Mouse (Mus musculus): ENCODE measurements around the gene Coro2a.

The Coro2a gene

GRCm38 (mm10) chr4:46628081-46628480 is 26.1 kb upstream of the Coro2a start:
- DNase-seq (ENCODE audit: low read depth, low spot score) = no peak

GRCm38 (mm10) chr4:46625101-46625500 is 23.1 kb upstream of the Coro2a start:
- Histone ChIP-seq H3K27me3 (ENCODE audit: control insufficient read depth, insufficient read depth, low read length, poor library complexity, severe bottlenecking) (no peaks in the 10 kb centered on the region), H3K36me3 (ENCODE audit: control insufficient read depth, insufficient read depth, low read length, poor library complexity, severe bottlenecking) (no peaks in the 10 kb centered on the region)
- DNase-seq (ENCODE audit: low read depth, low spot score) = no peak

More at GRCm38 (mm10) chr4:46628081-46628480, 26.1 kb upstream of the Coro2a start:
- Histone ChIP-seq H3K27me3 (ENCODE audit: control insufficient read depth, insufficient read depth, low read length, poor library complexity, severe bottlenecking) (no peaks in the 10 kb centered on the region), H3K36me3 (ENCODE audit: control insufficient read depth, insufficient read depth, low read length, poor library complexity, severe bottlenecking) (no peaks in the 10 kb centered on the region)

- Histone ChIP-seq H3K27me3 (ENCODE audit: control insufficient read depth, insufficient read depth, low read length, poor library complexity, severe bottlenecking) (no peaks in the 10 kb centered on the region), H3K36me3 (ENCODE audit: control insufficient read depth, insufficient read depth, low read length, poor library complexity, severe bottlenecking) (no peaks in the 10 kb centered on the region)
These were observed 21.0 kb upstream of the Coro2a start for GRCm38 (mm10) chr4:46623007-46623406.

GRCm38 (mm10) chr4:46620946-46621345 is 18.9 kb upstream of the Coro2a start:
- Histone ChIP-seq H3K27me3 (ENCODE audit: control insufficient read depth, insufficient read depth, low read length, poor library complexity, severe bottlenecking) (no peaks in the 10 kb centered on the region), H3K36me3 (ENCODE audit: control insufficient read depth, insufficient read depth, low read length, poor library complexity, severe bottlenecking) (no peaks in the 10 kb centered on the region)
- no peak for DNase-seq (ENCODE audit: low read depth, low spot score)

More at GRCm38 (mm10) chr4:46623007-46623406, 21.0 kb upstream of the Coro2a start:
- DNase-seq (ENCODE audit: low read depth, low spot score) = no peak

GRCm38 (mm10) chr4:46620330-46620729 is 18.3 kb upstream of the Coro2a start:
- Histone ChIP-seq H3K27me3 (ENCODE audit: control insufficient read depth, insufficient read depth, low read length, poor library complexity, severe bottlenecking) (no peaks in the 10 kb centered on the region), H3K36me3 (ENCODE audit: control insufficient read depth, insufficient read depth, low read length, poor library complexity, severe bottlenecking) (no peaks in the 10 kb centered on the region)
- no peak for DNase-seq (ENCODE audit: low read depth, low spot score)

GRCm38 (mm10) chr4:46618196-46618817 is 16.3 kb upstream of the Coro2a start:
- H3K36me3 ChIP-seq (ENCODE audit: control insufficient read depth, insufficient read depth, low read length, poor library complexity, severe bottlenecking) = no peaks in the 10 kb centered on the region
- no peaks in the 10 kb centered on the region for H3K27me3 ChIP-seq (ENCODE audit: control insufficient read depth, insufficient read depth, low read length, poor library complexity, severe bottlenecking)
- peak; percentile 52 for DNase-seq (ENCODE audit: low read depth, low spot score)

- no peak for DNase-seq (ENCODE audit: low read depth, low spot score)
- Histone ChIP-seq H3K36me3 (ENCODE audit: control insufficient read depth, insufficient read depth, low read length, poor library complexity, severe bottlenecking) (no peaks in the 10 kb centered on the region), H3K27me3 (ENCODE audit: control insufficient read depth, insufficient read depth, low read length, poor library complexity, severe bottlenecking) (no peaks in the 10 kb centered on the region)
These were observed 15.4 kb upstream of the Coro2a start for GRCm38 (mm10) chr4:46617408-46617807.

GRCm38 (mm10) chr4:46614641-46615040 is 12.6 kb upstream of the Coro2a start:
- H3K27me3 ChIP-seq (ENCODE audit: control insufficient read depth, insufficient read depth, low read length, poor library complexity, severe bottlenecking) = no peaks in the 10 kb centered on the region
- no peaks in the 10 kb centered on the region for H3K36me3 ChIP-seq (ENCODE audit: control insufficient read depth, insufficient read depth, low read length, poor library complexity, severe bottlenecking)
- DNase-seq (ENCODE audit: low read depth, low spot score) = no peak

- Histone ChIP-seq H3K27me3 (ENCODE audit: control insufficient read depth, insufficient read depth, low read length, poor library complexity, severe bottlenecking) (no peaks in the 10 kb centered on the region), H3K36me3 (ENCODE audit: control insufficient read depth, insufficient read depth, low read length, poor library complexity, severe bottlenecking) (no peaks in the 10 kb centered on the region)
- no peak for DNase-seq (ENCODE audit: low read depth, low spot score)
These were observed 11.6 kb upstream of the Coro2a start for GRCm38 (mm10) chr4:46613618-46614017.

GRCm38 (mm10) chr4:46611181-46611580 is 9.2 kb upstream of the Coro2a start:
- Histone ChIP-seq H3K36me3 (ENCODE audit: control insufficient read depth, insufficient read depth, low read length, poor library complexity, severe bottlenecking) (no peaks in the 10 kb centered on the region), H3K27me3 (ENCODE audit: control insufficient read depth, insufficient read depth, low read length, poor library complexity, severe bottlenecking) (no peaks in the 10 kb centered on the region)
- peak; percentile 92 for DNase-seq (ENCODE audit: low read depth, low spot score)

- DNase-seq (ENCODE audit: low read depth, low spot score) = no peak
- Histone ChIP-seq H3K36me3 (ENCODE audit: control insufficient read depth, insufficient read depth, low read length, poor library complexity, severe bottlenecking) (no peaks in the 10 kb centered on the region), H3K27me3 (ENCODE audit: control insufficient read depth, insufficient read depth, low read length, poor library complexity, severe bottlenecking) (no peaks in the 10 kb centered on the region)
These were observed 5.6 kb upstream of the Coro2a start for GRCm38 (mm10) chr4:46607601-46608000.

- no peaks in the 10 kb centered on the region for H3K27me3 ChIP-seq (ENCODE audit: control insufficient read depth, insufficient read depth, low read length, poor library complexity, severe bottlenecking)
- DNase-seq (ENCODE audit: low read depth, low spot score) = no peak
- H3K36me3 ChIP-seq (ENCODE audit: control insufficient read depth, insufficient read depth, low read length, poor library complexity, severe bottlenecking) = no peaks in the 10 kb centered on the region
These were observed 3.4 kb upstream of the Coro2a start for GRCm38 (mm10) chr4:46605451-46605850.

- Histone ChIP-seq H3K36me3 (ENCODE audit: control insufficient read depth, insufficient read depth, low read length, poor library complexity, severe bottlenecking) (no peaks in the 10 kb centered on the region), H3K27me3 (ENCODE audit: control insufficient read depth, insufficient read depth, low read length, poor library complexity, severe bottlenecking) (no peaks in the 10 kb centered on the region)
- no peak for DNase-seq (ENCODE audit: low read depth, low spot score)
These were observed 702 bp upstream of the Coro2a start for GRCm38 (mm10) chr4:46602704-46603103.

GRCm38 (mm10) chr4:46601258-46601843 is 651 bp downstream of the Coro2a start:
- Histone ChIP-seq H3K36me3 (ENCODE audit: control insufficient read depth, insufficient read depth, low read length, poor library complexity, severe bottlenecking) (no peaks in the 10 kb centered on the region), H3K27me3 (ENCODE audit: control insufficient read depth, insufficient read depth, low read length, poor library complexity, severe bottlenecking) (no peaks in the 10 kb centered on the region)
- peak; percentile 43 for DNase-seq (ENCODE audit: low read depth, low spot score)

- Histone ChIP-seq H3K36me3 (ENCODE audit: control insufficient read depth, insufficient read depth, low read length, poor library complexity, severe bottlenecking) (no peaks in the 10 kb centered on the region), H3K27me3 (ENCODE audit: control insufficient read depth, insufficient read depth, low read length, poor library complexity, severe bottlenecking) (no peaks in the 10 kb centered on the region)
- peak; percentile 30 for DNase-seq (ENCODE audit: low read depth, low spot score)
These were observed 1.3 kb downstream of the Coro2a start for GRCm38 (mm10) chr4:46600473-46601257.

Measured in splenic B cell, adult 2 months (primary cell).